Mouse (Mus musculus) kidney, adult 18-20 months (tissue): ENCODE data around the gene Aff2.
A peak's percentile ranks its signal among the peaks of the same experiment; 100 is the strongest.

Experiments used
- DNase-seq: peaks from one replicate; pipeline ENCODE4 v3.0.0; 2021

Gene Aff2

GRCm38 (mm10) chrX:69360238-69361054 lies at the start of gene Aff2:
Gene Aff2 (plus strand): TSS chrX:69360294.
- peak; percentile 18 for DNase-seq

GRCm38 (mm10) chrX:69337296-69337695 lies 22.8 kb upstream of the Aff2 start:
- DNase-seq: no peak

- no peak for DNase-seq
These were observed 4.5 kb upstream of the Aff2 start for GRCm38 (mm10) chrX:69355621-69356020.

- DNase-seq: no peak
These were observed 734 bp upstream of the Aff2 start for GRCm38 (mm10) chrX:69359360-69359759.

- DNase-seq: no peak
These were observed 233 bp upstream of the Aff2 start for GRCm38 (mm10) chrX:69359885-69360237.

- no peak for DNase-seq
These were observed 1.0 kb downstream of the Aff2 start for GRCm38 (mm10) chrX:69361055-69361558.

- no peak for DNase-seq
These were observed 4.1 kb downstream of the Aff2 start for GRCm38 (mm10) chrX:69364198-69364597.

GRCm38 (mm10) chrX:69373341-69373740 lies 13.2 kb downstream of the Aff2 start:
- no peak for DNase-seq

GRCm38 (mm10) chrX:69389738-69390137 lies 29.6 kb downstream of the Aff2 start:
- no peak for DNase-seq

- DNase-seq: no peak
These were observed 54.9 kb downstream of the Aff2 start for GRCm38 (mm10) chrX:69415043-69415442.

- no peak for DNase-seq
These were observed 78.3 kb downstream of the Aff2 start for GRCm38 (mm10) chrX:69438422-69438821.

GRCm38 (mm10) chrX:69441937-69442336 lies 81.8 kb downstream of the Aff2 start:
- no peak for DNase-seq

- DNase-seq: no peak
These were observed 100.8 kb downstream of the Aff2 start for GRCm38 (mm10) chrX:69460896-69461295.

GRCm38 (mm10) chrX:69502061-69502460 lies 142.0 kb downstream of the Aff2 start:
- no peak for DNase-seq

- no peak for DNase-seq
These were observed 158.0 kb downstream of the Aff2 start for GRCm38 (mm10) chrX:69518040-69518575.

GRCm38 (mm10) chrX:69540811-69541210 lies 180.7 kb downstream of the Aff2 start:
- no peak for DNase-seq

- DNase-seq: no peak
These were observed 219.9 kb downstream of the Aff2 start for GRCm38 (mm10) chrX:69579903-69580459.

GRCm38 (mm10) chrX:69608793-69609192 lies 248.7 kb downstream of the Aff2 start:
- DNase-seq: no peak

GRCm38 (mm10) chrX:69663038-69663437 lies 302.9 kb downstream of the Aff2 start:
- DNase-seq: no peak

- DNase-seq: no peak
These were observed 306.1 kb downstream of the Aff2 start for GRCm38 (mm10) chrX:69666145-69666677.

- DNase-seq: no peak
These were observed 315.6 kb downstream of the Aff2 start for GRCm38 (mm10) chrX:69675691-69676090.

GRCm38 (mm10) chrX:69698840-69699239 lies 338.7 kb downstream of the Aff2 start:
- no peak for DNase-seq

- no peak for DNase-seq
These were observed 378.9 kb downstream of the Aff2 start for GRCm38 (mm10) chrX:69738972-69739371.
